Mouse (Mus musculus) embryonic facial prominence, embryonic 11.5 days (tissue): ENCODE results near the gene Ttll5. TPM values are rescaled to one million over a fixed set of nuclear protein-coding genes. Genes with fewer than 3 reads are reported as not detected.

Experiments used
- ATAC-seq: fragments of 200-750 bp; cut with Nextera tagmentation; replicated peaks from 2 replicates; pipeline ENCODE4 v1.8.0; 2017; ENCODE audit warnings: low read depth; ENCODE audit not compliant: insufficient number of reproducible peaks, low FRiP score, low TSS enrichment
- DNase-seq: peaks from one replicate; pipeline ENCODE4 v3.0.0-alpha.2; 2015; ENCODE audit warnings: low spot score
- H3K27ac ChIP-seq: fragments of 300-500 bp; sonication (generic); replicated peaks from 2 replicates; pipeline ENCODE4 v1.5.1; 2014; ENCODE audit warnings: mild to moderate bottlenecking, low read depth, low read length, control low read depth
- H3K27me3 ChIP-seq: fragments of 300-500 bp; sonication (generic); 2 replicates; pipeline ENCODE4 v1.6.1; 2014; ENCODE audit warnings: mild to moderate bottlenecking, low read length, moderate library complexity, mixed read lengths; ENCODE audit not compliant: control insufficient read depth, insufficient read depth
- H3K36me3 ChIP-seq: fragments of 300-500 bp; sonication (generic); replicated peaks from 2 replicates; pipeline ENCODE4 v1.6.1; 2014; ENCODE audit warnings: low read depth, mild to moderate bottlenecking, low read length, moderate library complexity, mixed read lengths; ENCODE audit not compliant: control insufficient read depth, insufficient read depth
- H3K4me1 ChIP-seq: fragments of 300-500 bp; sonication (generic); 2 replicates; pipeline ENCODE4 v1.6.1; 2014; ENCODE audit warnings: low read length, mixed read lengths; ENCODE audit not compliant: control insufficient read depth, insufficient read depth
- H3K4me2 ChIP-seq: fragments of 300-500 bp; sonication (generic); 2 replicates; pipeline ENCODE4 v1.6.1; 2014; ENCODE audit warnings: low read depth, mild to moderate bottlenecking, control low read depth, low read length, moderate library complexity
- H3K4me3 ChIP-seq: fragments of 300-500 bp; sonication (generic); 2 replicates; pipeline ENCODE4 v1.5.1; 2014; ENCODE audit warnings: low read depth, low read length, control low read depth
- H3K9ac ChIP-seq: fragments of 300-500 bp; sonication (generic); replicated peaks from 2 replicates; pipeline ENCODE4 v1.6.1; 2014; ENCODE audit warnings: mild to moderate bottlenecking, control low read depth, low read length
- H3K9me3 ChIP-seq: fragments of 300-500 bp; sonication (generic); replicated peaks from 2 replicates; pipeline ENCODE4 v1.6.1; 2016; ENCODE audit warnings: mild to moderate bottlenecking, low read length, inconsistent platforms, mixed read lengths; ENCODE audit not compliant: control insufficient read depth
- WGBS: fragments of 180-500 bp; shearing (Covaris S2); extraction: QIAGEN DNeasy Blood & Tissue Kit; methylation state at CpG from one replicate; pipeline ENCODE4 v1.1.7; 2014; 5-methylcytosine and 5-hydroxymethylcytosine counted together
- polyA plus RNA-seq: library from polyadenylated mRNA; unstranded; fragments of >200 nt; fragmentation: Nextera tagmentation; extraction: Ambion mirVana; gene quantifications from 2 replicates; pipeline ENCODE4 v1.2.1, GENCODE M21; 2014

Ttll5 gene
- polyA plus RNA-seq, 1 experiment from 2014 or later: 16.4 TPM

- 93% methylated on average over 9 of the region's 9 CpGs for WGBS
- Histone ChIP-seq H3K27me3 (no peaks in the 10 kb centered on the region), H3K9me3 (no peaks in the 10 kb centered on the region), H3K27ac (no peak overlapping the region), H3K4me1 (no peaks in the 10 kb centered on the region), H3K4me3 (no peak overlapping the region), H3K4me2 (no peak overlapping the region), H3K36me3 (no peaks in the 10 kb centered on the region), H3K9ac (no peak overlapping the region)
- no peak for DNase-seq
- ATAC-seq: no peak
Observed at GRCm38 (mm10) chr12:86106086-86106485, 281.6 kb downstream of the Ttll5 start.

- H3K36me3 ChIP-seq: no peaks in the 10 kb centered on the region
- WGBS: 62% methylated on average over 7 of the region's 7 CpGs
- no peak overlapping the region for H3K4me2 ChIP-seq
- no peaks in the 10 kb centered on the region for H3K27me3 ChIP-seq
- H3K4me3 ChIP-seq: no peak overlapping the region
- no peak for DNase-seq
- no peak overlapping the region for H3K9ac ChIP-seq
- H3K9me3 ChIP-seq: no peaks in the 10 kb centered on the region
- no peak overlapping the region for H3K27ac ChIP-seq
- no peaks in the 10 kb centered on the region for H3K4me1 ChIP-seq
- ATAC-seq: no peak
Observed at GRCm38 (mm10) chr12:86107645-86108044, 283.2 kb downstream of the Ttll5 start.

GRCm38 (mm10) chr12:86109531-86109930 is 285.1 kb downstream of the Ttll5 start:
- H3K27ac ChIP-seq: no peak overlapping the region
- no peaks in the 10 kb centered on the region for H3K36me3 ChIP-seq
- H3K4me1 ChIP-seq: no peaks in the 10 kb centered on the region
- H3K4me2 ChIP-seq: no peak overlapping the region
- H3K9me3 ChIP-seq: no peaks in the 10 kb centered on the region
- DNase-seq (no peak), ATAC-seq (no peak)
- WGBS: 87% methylated on average over 4 of the region's 4 CpGs
- no peak overlapping the region for H3K9ac ChIP-seq
- H3K4me3 ChIP-seq: no peak overlapping the region
- H3K27me3 ChIP-seq: no peaks in the 10 kb centered on the region

- Histone ChIP-seq H3K4me1 (no peaks in the 10 kb centered on the region), H3K36me3 (no peaks in the 10 kb centered on the region), H3K27me3 (no peaks in the 10 kb centered on the region), H3K4me3 (no peak overlapping the region), H3K4me2 (no peak overlapping the region), H3K9me3 (no peaks in the 10 kb centered on the region), H3K27ac (no peak overlapping the region), H3K9ac (no peak overlapping the region)
- 97% methylated on average over 2 of the region's 2 CpGs for WGBS
- no peak for DNase-seq
- ATAC-seq: no peak
Observed at GRCm38 (mm10) chr12:86110637-86111036, 286.2 kb downstream of the Ttll5 start.

Other genes starting within 250 kb of the Ttll5 start
- gene Jdp2, start 225.6 kb upstream of the Ttll5 start, polyA plus RNA-seq: 0.27 and 0.49 TPM in 2 replicates
- 2.5 and 3.7 TPM in 2 replicates for gene Batf, start 138.0 kb upstream of the Ttll5 start, polyA plus RNA-seq
- 0.93 and 1.4 TPM in 2 replicates for gene Flvcr2, start 78.1 kb upstream of the Ttll5 start, polyA plus RNA-seq
- gene Erg28, start 109 bp upstream of the Ttll5 start, polyA plus RNA-seq: 115 and 125 TPM in 2 replicates